Mouse (Mus musculus) urinary bladder, postnatal 25 days (tissue): ENCODE measurements around the gene Smc4.
A peak's percentile ranks its signal among the peaks of the same experiment; 100 is the strongest.

ENCODE experiments used
- DNase-seq: peaks from one replicate; pipeline ENCODE4 v3.0.0; 2022; ENCODE audit warnings: low spot score

The Smc4 gene

DNA sequence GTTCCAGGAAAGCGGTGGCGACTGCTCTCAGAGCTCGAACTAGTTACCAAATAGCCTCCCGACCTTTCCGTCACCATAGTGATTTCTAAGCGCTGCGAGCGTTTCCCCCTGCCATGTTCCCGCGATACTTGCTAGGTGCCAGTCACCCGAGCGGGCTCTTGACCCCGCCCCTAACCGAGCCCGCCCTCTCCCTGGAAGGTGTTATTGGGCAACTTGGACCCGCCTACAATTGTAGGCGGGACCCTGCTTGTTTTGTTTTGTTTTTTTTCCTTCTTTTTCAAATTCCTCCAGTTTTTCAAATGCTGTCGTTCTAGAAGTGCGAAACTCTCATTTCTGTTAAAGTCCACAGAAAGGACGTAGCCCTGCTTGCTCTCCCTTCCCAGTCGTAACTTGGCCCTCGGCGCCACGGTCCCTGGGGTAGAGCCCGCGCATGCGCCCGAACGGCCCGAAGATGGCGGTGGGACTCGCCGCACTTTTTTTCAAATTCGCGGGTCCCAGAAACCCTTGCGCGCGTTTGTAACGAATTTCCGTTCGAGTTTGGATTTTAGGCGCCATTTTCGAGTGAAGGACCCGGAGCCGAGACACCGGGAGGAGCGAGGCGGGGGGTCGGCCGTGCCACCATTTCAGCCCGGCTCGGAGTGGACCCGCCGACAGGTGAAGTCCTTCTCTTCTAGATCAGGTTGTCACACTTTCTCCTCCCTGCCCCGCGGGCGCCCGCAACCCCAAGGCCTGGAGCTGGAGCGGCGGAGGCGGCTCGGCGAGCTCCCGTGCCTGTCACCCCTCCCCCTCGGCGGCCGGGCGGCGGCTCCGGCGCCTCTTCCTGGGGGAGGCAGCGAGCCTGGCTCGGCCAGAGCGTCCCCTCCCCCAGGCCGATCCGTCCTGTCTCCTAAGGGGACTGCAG, at the start of gene Smc4, which contains the start of gene Ift80:
TSS of gene Smc4 (plus strand) at position 302 of the 901 bp plus-strand sequence.
TSS of gene Ift80 (minus strand) at position 134 of the 901 bp plus-strand sequence.
- peak; percentile 92 for DNase-seq

DNA sequence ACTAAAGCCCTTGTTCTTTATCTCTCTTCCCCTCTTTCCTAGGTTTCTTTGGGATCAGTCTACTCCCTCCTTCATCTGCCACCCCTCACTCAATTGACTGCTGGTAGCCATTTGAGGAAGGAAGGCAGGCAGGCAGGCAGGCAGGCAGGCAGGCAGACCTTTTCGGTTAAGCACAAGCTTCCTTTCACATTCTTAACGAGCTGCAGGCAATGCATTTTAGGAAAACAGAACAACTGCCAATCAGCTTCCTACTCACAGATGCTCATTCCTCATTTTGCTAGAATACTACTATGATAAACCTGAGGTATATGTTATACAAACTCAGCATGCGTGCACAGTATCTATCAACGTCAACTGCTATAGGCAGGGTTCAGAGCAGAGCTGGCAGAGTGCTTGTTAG, 48.1 kb upstream of the Smc4 start:
- no peak for DNase-seq

DNA sequence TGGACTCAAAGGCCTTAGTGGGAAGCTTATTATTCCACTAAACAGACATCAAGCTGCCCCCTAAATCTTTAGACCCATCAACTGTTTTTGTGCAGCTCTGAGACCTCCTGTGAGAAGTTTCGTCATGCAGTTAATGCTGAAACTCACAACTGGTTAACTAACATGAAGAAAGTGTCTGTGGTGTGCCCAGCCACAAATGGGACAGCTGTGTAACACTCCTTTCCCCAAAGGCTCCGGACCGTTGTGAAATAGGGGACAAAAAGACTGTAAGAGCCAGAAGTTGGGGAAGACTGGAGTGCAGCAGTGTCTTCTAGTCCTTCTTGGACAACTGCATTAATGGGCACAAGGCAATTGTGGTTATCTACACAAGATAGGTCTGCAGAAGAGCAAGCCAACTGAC, 47.1 kb upstream of the Smc4 start:
- DNase-seq, result no peak

DNA sequence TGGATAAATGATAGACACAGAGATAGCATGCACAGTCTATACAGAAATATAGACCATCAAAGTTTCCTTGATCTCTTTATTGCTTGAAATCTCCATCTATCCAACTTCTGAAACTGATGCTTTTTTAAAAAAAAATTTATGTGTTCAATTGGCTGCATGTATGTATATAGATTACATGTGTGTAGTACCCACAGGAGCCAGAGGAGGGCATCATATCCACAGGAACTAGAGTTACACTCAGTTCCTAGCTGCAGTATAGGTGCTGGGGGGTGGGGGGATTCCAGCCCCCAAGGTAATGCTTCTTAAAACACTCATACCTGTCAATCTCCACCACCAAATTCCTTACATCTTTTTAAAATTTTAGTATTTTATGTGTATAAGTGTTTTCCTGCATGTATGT, 39.9 kb upstream of the Smc4 start:
- no peak for DNase-seq

DNA sequence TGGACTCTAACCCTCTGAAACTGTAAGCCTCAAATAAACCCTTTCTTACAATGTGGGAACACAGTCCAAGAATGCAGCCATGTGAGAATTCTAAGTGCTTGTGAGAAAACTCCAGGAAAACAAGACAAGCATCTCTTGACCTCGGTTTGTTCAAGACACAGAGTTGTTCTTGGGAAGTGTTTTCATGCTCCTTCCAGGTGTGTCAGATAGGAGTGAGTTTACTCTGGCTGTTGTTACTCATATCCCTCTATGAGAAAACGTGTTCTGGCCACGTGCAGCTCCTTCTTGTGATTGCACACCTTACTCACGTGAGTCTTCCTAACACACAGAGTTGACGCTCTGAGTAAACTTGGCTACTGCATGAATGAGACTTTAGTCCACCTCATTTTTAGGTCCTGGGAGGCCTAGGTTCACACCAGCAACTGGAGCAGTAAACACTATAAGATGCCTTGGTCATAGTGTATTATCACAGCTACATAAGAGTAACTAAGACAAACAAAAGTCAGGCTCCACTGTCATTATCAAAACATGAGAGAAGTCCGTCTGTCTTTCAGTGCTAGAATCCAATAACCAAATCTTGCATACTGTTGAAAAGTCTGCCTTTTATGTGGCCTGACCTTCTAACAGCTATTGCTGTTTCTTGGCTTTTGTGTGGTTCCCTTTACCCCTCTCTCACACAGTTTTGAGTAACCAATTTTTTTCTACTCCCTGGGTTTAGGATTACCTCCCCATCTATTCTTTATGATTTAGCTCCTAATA, 37.8 kb upstream of the Smc4 start:
- DNase-seq, result no peak

DNA sequence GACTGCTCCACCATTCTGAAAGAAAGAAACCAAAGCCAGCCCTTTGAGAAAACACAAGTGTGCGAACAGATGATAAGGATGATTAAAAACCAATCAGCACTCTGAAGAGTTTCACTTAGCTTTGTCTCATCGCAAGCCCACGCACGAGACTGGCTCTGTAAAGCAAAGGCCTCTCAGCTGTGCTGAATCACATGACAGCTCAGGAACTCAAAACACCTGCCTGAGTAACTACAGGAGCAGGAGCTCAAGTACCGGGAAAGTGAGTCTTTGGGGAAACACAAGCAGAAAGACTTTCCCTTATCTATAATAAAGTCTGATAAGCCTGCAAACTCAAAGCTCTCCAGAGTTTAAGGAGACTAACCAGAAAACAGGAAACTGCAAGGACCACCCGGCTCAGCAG, 37.1 kb upstream of the Smc4 start:
- no peak for DNase-seq

DNA sequence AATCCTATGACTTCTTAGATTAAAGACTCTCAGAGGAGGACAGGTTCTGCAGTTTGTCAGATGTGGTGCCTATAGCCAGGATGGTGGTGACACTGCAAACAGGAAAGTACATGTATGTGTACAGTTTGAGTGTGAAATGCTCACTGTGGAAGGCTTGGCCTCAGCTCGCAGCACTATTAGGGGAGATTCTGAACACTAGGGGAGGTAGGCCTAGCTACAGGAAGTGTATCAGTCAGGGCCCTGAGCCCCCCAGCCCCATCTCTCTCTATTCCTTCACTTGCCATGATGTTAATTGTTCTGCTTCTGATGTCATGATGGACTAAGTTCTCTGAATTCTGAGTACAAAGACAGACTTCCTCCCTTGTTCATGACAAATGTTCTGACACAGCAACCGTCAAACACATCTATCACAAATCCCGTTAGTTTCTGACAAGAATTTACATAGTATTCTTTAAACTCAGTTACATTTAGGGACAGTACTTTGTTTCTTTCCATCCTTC, 35.4 kb upstream of the Smc4 start:
- no peak for DNase-seq

DNA sequence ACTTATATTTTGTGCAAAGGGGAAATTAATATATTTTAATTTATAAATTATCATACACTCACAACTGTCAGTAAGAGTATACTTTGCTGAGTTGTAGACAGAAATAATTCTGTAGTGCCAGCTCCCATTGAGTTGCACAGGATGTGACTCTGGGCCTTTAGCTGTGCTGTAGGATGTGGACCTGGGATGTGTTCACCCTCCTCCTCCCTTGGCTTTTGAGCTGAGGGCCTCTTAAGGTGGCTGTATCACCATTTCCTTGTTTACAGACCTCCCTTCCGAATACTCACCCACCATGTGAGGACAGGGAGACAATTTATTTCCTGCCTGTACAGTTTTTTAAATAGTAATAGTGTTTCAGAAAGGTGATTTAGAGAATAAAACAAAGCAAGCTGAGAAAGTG, 31.0 kb upstream of the Smc4 start:
- no peak for DNase-seq

DNA sequence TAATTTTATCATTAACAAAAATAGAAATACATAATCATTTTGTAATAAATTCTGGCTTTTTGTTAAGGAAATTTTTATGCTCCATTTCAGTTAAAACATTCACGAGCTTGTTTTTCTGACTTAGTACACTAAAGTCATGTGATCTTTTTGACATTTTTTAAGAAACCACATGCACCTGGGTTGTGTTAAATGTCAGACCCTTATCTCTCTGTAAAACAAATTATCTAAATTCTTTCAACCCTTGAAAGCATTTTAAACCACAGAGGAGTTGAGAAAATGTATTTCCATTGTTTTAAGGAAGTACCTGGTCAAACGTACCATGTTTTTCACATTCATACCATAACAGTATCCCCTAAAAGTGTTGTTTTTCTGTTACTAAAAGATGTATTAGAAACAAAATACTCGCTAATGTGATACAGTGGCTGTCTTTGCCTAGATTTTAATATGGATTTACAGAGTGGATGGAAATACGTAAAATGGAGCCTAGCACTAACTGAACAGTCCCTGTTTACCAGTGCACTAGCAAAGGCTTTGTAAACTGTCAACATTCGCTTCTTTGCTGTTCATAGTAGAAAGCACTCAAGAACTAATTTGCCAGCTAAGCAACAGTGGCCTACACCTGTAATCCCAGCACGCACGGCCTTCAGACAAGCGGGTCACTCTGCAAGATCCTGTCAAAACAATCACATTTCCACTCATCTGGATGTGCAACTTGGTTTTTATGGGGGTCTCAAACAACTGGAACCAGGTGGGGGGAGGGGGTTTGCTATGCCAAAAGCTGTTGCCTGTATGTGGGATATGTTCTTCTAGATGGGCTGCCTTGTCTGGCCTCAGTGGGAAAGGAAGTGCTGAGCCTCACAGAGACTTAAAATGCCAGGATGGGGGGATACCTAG, 29.7 kb upstream of the Smc4 start:
- DNase-seq, result no peak

DNA sequence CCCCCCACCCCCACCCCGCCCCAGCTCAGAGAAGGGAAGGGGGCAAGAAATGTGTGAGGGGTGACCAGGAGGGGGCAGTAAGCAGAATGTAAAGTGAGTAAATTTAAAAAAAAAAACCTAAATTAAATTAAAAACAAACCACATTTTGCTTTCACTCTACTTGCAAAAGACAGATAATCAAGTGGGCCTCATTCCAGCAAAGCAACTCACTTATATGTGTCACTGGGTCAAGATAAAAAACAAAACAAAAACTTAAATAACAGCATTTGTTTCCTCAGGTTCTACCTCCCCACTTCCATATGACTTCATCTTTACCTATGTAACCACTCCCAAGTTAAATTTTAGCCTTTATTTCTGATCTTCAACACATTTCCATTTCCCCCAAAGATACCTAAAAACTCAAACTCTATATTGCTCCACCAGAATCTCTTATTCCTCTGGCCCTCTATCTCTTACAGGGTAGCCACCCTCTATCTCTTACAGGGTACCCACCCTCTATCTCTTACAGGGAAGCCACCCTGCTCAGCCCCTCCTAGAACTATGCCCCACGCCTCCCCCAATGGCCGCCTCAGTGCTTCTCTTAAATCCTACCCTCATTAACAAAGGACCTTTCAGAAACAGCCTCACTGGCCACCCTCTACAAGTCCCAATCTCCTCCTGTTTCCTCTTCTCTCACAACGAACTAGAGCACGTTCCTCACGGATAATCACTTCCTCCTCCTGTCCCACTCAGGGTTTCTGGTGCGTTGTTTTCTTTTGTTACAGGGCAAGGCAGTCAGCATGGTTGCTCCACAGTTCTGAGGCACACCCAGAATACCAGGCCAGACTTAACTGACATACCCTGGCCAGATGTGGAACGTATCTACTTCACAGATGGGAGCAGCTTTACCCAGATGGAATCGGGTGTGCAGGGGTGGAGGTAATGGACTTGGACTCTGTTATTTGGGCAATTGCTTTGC, 28.7 kb upstream of the Smc4 start:
- no peak for DNase-seq

DNA sequence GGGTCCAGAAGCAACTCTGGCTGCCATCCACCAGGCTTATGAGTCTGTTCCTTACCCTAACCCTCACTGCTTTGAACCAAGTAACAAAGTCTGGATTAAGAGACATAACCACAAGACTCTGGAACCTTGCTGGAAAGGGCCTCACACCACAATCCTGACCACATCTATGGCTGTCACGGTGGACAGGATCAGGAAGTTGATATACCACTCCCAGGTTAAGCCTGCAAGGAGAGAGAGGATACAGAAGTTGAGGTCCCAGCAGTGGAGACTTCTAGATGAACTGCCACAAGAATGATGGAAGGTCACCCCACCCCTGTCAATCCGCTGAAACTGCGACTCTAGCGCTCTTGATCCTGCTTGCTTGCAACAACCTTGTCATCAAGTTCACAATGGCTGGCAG, 26.8 kb upstream of the Smc4 start:
- DNase-seq, result no peak

DNA sequence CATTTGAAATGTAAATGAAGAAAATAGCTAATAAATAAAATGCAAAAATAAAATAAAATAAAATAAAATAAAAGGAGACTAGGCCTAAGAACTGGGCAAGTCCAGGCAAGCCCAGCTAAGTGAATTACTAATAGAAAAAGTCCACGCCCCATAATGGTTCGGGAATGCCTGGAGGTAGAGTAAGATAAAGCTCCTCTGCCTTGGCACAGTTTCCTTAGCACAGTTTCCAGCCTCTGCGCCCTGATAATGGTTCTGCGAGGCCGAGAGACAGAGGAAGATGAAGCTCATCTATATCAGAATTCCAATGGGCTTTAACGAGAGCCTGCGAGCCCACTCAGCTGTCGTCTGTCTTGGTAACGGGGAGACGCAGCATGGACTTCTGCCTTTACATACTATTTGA, 25.4 kb upstream of the Smc4 start:
- DNase-seq, result no peak

DNA sequence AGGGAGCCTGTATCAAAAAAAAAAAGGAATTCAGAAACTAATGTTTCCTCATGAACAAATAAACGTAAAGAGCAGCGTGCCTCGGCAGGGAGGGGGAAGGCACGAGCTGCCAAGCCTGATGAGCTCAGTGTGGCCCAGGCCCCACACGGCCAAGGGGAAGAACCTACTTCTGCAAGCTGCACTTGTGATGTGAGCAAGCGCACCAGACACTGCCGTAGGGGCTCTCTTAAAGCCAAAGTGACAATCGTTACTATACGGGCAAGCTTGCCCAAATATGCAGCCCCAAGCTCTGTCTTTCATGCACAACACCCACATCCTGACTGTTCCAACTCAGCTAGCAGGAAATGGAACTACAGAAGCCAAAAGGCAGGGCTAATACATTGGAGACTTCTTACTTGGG, 23.6 kb upstream of the Smc4 start:
- no peak for DNase-seq

DNA sequence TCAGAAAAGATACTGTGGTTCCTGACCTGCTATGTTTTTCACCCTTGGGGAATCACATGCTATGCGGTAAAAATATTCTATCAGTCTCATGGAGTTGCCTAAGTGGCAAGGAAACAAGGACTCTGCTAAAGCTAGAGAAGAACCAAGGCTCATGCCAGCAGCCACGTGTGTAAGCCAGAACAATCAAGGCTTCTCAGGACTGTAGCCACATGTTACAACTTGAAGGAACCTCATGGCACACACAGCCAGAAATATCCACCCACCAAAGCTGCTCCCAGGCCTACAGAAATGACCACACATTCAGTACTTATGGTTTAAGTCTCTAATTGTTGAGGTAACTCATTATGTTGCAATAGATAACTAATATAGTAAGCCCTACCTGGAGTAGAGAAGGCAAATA, 18.0 kb upstream of the Smc4 start:
- DNase-seq, result no peak

DNA sequence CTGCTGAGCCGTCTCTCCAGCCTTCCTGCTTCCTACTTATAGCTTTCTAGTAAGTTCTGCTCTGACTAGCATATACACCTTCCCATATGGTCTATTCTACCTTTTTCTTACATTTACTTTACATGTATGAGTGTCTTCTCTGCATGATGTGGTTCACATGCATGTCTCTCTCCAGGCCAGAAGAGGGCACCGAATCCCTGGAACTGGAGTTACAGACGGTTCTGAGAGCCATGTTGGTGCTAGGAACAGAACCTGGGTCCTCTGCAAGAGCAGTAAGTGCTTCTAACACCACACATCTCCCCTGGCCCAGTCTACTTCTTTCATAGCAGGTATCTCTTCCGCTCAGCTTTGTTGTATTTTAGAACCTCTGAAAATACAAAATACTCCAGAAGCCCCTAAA, 1.8 kb upstream of the Smc4 start:
- DNase-seq, result no peak

DNA sequence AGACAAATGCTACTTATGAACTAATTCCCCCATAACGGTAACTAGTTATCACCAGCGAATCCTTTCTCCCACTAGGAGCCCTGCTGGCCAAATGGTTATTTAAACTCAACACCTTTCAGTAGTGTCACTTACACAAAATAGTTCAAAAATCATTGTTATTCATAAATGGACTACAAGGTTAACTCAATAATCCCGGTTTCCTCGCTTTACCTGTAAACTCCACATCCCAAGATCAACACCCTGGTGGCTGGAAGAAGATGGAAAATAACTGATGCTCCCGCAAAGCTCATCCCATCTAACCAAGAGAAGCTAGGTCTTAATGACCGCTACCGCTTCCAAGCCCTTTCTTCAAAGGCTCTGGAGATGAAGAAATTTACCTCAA, 492 bp upstream of the Smc4 start:
- DNase-seq, result no peak

DNA sequence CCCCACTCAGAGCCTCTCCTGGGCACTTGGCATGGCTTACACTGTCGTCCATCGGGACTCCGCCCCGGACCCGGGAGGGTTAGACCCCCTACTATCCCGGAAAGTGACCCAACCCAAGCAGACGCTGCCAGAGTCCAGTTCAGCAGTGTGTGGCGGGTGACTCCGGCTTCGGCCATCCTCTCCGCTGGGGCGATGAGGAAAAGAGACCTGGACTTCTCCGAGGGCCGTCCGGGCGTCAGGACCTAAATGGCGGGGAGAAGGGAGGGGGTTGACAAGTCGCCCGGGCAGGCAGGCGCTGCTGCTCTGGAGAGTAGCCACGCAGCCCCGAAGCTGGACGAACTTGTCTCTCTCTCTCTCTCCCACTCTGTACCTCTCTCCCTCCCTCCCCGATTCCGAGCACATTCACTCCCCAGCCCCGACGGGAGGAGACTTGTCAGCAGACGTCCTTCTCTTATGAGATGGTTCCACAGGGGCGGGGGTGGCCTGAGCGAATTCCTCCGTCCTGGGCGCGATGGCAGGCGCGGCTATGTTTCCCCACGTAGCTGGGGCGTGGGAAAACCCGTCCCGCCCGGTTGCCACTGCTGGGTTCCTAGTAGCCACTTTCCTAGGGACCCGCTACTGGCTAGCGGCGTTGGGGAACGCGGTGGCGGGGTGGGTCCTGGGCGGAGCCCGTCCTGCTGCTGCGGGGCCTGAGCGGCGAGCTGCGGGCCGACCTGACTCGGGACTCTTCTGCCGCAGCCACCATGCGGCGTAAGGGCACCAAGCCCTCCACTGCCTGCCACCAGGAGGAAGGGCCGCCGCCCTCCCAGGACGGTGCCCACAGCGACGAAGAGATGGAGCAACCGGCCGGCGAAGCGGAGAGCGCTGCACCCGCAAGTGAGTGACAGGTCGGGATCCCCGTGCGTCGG, 1.1 kb downstream of the Smc4 start:
- peak; percentile 31 for DNase-seq

DNA sequence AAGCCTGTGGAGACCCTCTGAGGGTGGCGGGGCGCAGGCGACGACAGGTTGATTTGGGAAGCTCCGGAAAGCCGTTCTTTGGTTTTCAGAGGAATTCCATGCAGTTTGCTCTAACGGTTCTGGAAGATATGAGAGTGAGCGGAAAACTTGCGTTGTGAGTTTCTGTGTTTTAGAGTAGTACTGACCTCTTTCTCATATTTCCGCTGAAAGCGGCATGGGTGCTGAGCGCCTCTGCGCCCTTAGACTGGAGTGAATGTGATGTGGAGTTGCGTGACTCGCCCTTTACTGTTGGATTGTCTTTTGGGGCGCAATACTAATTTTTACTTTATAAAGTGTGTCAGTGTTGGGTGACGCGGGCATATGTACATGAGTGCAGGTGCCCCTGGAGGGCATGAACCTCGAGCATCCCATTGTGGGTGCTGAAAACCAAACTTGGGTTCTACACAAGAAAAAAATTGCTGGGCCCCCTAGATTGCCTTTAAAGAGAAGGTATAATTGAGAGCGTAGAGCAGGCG, 1.8 kb downstream of the Smc4 start:
- DNase-seq, result no peak

DNA sequence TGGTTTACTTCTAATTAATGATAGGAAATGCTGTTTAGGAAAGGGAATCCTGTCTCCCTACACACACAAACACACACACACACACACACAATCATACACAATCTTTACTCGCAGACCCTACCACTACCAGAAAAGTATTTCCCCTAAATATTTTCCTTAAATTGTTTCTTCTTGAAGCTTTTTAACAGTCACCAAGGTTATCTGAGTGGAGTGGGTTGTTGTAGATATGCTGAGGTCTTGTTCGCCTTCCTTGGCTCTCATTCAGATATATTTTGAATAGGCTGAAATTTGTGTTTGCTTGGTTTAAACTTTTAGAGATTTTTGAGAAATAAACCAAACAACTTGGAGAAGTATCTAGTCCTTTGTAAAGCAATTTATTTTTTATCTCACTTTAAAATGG, 4.3 kb downstream of the Smc4 start:
- no peak for DNase-seq

DNA sequence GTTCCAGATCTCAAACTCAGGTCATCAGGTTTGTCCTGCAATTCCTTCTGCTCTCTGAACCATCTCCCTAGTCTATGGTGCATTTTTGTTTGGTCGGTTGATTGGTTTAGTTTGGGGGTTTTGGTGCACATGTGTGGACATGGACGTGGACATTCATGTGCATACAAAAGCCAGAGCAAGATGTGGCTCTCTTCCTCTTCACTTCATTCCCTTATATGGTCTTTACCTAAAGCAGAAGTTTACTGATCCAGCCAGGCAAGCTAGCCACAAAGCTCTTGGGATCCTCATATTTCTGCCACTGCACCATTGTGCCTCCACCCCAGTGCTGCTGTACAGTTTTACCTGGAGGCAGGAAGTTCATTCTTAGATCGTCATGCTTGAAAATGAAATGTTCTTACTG, 12.6 kb downstream of the Smc4 start:
- no peak for DNase-seq
